Mouse (Mus musculus): ENCODE measurements around the gene Ube2j1. TPM values are rescaled to one million over a fixed set of nuclear protein-coding genes. Genes with fewer than 3 reads are reported as not detected.

Ube2j1 gene
- polyA plus RNA-seq, 1 experiment from 2014 or later = 38.7 TPM

DNA sequence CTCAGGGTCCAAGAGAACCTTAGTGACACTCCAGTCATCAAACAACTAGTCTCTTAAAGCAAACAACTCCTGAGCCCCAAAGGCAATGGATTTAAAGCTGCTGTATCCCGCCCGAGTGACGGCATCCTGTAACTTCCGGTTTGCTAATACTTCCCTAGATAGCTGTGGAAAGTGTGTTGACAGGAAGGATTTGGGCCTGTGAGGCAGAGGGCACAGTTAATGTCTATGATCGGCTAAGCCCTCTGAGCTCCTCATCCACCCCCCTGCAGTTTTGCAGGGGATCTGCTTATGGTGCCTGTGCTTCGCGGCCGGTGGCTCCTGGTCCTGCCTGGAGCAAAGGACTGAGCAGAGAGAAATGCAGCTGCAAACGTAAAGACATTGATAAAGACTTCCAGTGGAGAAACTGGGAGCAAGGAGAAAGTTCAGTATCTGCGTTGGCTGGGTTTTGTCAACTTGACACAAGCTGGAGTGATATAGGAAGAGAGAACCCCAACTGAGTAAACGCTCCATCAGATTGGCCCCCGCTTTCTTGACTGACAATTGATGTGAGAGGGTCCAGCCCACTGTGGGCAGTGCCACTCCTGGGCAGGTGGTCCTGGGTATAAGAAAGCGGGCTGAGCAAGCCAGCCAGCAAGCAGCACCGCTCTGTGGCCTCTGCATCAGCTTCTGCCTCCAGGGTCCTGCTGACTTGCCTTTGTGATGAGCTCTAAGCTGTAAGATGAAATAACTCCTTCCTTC lies 35.2 kb downstream of the Ube2j1 start:
- DNase-seq (ENCODE audit: low spot score) = no peak
- Histone ChIP-seq H3K4me1 (peaks cover 3% of the 10 kb centered on the region; the same call in 1 of the 2 replicates), H3K27ac (no peak overlapping the region), H3K36me3 (no peaks in the 10 kb centered on the region), H3K9me3 (replicated peaks) (no peaks in the 10 kb centered on the region), H3K4me3 (no peak overlapping the region), H3K27me3 (ENCODE audit: low read depth, poor library complexity, severe bottlenecking) (no peaks in the 10 kb centered on the region)
- 67% methylated on average over 14 of the region's 14 CpGs for WGBS

GRCm38 (mm10) chr4:33067331-33067730 lies 36.1 kb downstream of the Ube2j1 start:
- H3K27me3 ChIP-seq (ENCODE audit: low read depth, poor library complexity, severe bottlenecking) = no peaks in the 10 kb centered on the region
- H3K4me1 ChIP-seq = peaks cover 3% of the 10 kb centered on the region; the same call in 1 of the 2 replicates
- no peaks in the 10 kb centered on the region for H3K9me3 ChIP-seq (replicated peaks)
- no peak overlapping the region for H3K4me3 ChIP-seq
- DNase-seq (ENCODE audit: low spot score) = no peak
- H3K36me3 ChIP-seq = no peaks in the 10 kb centered on the region
- WGBS = 93% methylated on average over 3 of the region's 3 CpGs
- H3K27ac ChIP-seq = no peak overlapping the region

DNA sequence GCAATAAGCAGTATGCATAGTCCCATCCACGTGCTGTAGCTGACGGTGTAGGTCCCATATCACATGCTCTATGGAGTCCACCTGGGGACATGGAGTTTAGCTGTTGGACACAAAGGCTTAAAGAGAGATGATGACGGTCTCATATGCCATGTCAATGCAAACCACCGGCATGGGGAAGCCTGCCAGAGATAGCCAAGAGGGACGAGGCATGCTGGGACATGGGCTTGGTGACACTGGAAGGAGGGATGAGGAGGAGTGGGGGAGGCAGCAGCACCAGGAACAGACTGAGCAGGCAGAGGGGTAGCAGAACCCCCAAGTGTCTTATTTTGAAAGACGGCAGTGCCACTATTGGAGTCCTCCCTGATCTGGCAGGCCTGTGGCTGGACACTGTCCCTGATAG lies 36.6 kb downstream of the Ube2j1 start:
- no peak for DNase-seq (ENCODE audit: low spot score)
- Histone ChIP-seq H3K9me3 (replicated peaks) (no peaks in the 10 kb centered on the region), H3K27ac (no peak overlapping the region), H3K27me3 (ENCODE audit: low read depth, poor library complexity, severe bottlenecking) (no peaks in the 10 kb centered on the region), H3K4me1 (peaks cover 6% of the 10 kb centered on the region), H3K36me3 (no peaks in the 10 kb centered on the region), H3K4me3 (no peak overlapping the region)
- WGBS = 93% methylated on average over 6 of the region's 6 CpGs

GRCm38 (mm10) chr4:33068894-33069293 lies 37.7 kb downstream of the Ube2j1 start:
- H3K9me3 ChIP-seq (replicated peaks) = no peaks in the 10 kb centered on the region
- 78% methylated on average over 6 of the region's 6 CpGs for WGBS
- H3K4me1 ChIP-seq = peaks cover 8% of the 10 kb centered on the region
- H3K27me3 ChIP-seq (ENCODE audit: low read depth, poor library complexity, severe bottlenecking) = no peaks in the 10 kb centered on the region
- H3K27ac ChIP-seq = no peak overlapping the region
- no peaks in the 10 kb centered on the region for H3K36me3 ChIP-seq
- no peak for DNase-seq (ENCODE audit: low spot score)
- H3K4me3 ChIP-seq = no peak overlapping the region

DNA sequence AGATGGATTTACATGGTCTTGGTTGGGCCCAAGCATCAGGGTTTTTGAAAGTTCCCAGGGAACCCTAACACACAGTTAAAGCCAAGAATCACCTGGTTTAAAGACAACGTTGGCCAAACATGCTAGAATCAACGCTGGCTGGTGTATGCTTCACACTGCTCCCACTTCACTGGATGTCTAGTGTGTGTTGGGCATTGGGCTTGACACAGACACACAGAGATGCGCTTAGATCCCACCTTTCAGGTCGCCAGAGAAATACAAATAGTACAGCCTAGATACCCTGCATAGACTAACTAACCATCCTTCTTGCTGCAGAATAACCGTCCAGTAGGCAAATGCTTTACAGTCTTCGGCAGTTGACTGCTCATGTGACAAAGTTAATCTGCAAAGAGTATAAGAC lies 39.1 kb downstream of the Ube2j1 start:
- H3K4me1 ChIP-seq = peaks cover 8% of the 10 kb centered on the region
- no peaks in the 10 kb centered on the region for H3K36me3 ChIP-seq
- H3K27me3 ChIP-seq (ENCODE audit: low read depth, poor library complexity, severe bottlenecking) = no peaks in the 10 kb centered on the region
- H3K9me3 ChIP-seq (replicated peaks) = no peaks in the 10 kb centered on the region
- no peak overlapping the region for H3K4me3 ChIP-seq
- WGBS = 92% methylated on average over 6 of the region's 6 CpGs
- H3K27ac ChIP-seq = no peak overlapping the region
- no peak for DNase-seq (ENCODE audit: low spot score)

GRCm38 (mm10) chr4:33071337-33071736 lies 40.1 kb downstream of the Ube2j1 start:
- no peak overlapping the region for H3K4me3 ChIP-seq
- WGBS = 85% methylated on average over 6 of the region's 6 CpGs
- peaks cover 7% of the 10 kb centered on the region; the same call in 1 of the 2 replicates for H3K4me1 ChIP-seq
- DNase-seq (ENCODE audit: low spot score) = no peak
- no peaks in the 10 kb centered on the region for H3K27me3 ChIP-seq (ENCODE audit: low read depth, poor library complexity, severe bottlenecking)
- H3K36me3 ChIP-seq = no peaks in the 10 kb centered on the region
- no peak overlapping the region for H3K27ac ChIP-seq
- H3K9me3 ChIP-seq (replicated peaks) = no peaks in the 10 kb centered on the region

DNA sequence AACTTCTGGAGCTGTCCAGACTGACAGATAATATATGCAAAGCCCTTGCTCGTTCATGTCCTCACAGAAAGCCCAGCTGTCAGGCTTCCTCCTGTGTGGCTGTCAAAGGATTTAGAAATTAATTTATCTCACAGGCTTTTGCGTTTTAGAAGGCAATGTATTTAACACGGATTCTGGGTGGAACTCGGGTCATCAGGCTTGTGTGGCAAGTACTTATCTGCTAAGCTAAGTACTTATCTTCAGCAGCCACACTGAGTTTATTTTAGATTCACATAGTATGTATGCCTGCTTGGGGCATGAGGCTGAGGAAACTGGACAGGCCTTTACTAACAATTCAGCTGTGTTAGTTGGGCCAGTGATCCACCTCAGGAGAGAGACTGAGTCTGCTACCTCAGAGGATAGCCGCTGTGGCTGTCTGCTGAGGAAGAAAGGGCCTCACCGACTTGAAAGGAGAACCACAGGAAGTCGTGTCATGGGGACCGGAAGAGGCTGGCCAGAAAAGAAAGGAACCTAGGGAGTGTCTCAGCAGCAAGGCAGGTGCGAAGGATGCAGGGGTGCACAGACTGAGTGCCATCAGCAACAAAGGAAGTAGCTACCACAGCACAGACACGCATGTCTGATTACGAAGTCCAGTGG lies 41.4 kb downstream of the Ube2j1 start:
- H3K27ac ChIP-seq = no peak overlapping the region
- no peak for DNase-seq (ENCODE audit: low spot score)
- peaks cover 10% of the 10 kb centered on the region for H3K4me1 ChIP-seq
- 72% methylated on average over 11 of the region's 11 CpGs for WGBS
- H3K9me3 ChIP-seq (replicated peaks) = no peaks in the 10 kb centered on the region
- H3K36me3 ChIP-seq = no peaks in the 10 kb centered on the region
- no peak overlapping the region for H3K4me3 ChIP-seq
- no peaks in the 10 kb centered on the region for H3K27me3 ChIP-seq (ENCODE audit: low read depth, poor library complexity, severe bottlenecking)

- no peaks in the 10 kb centered on the region for H3K36me3 ChIP-seq
- H3K27me3 ChIP-seq (ENCODE audit: low read depth, poor library complexity, severe bottlenecking) = no peaks in the 10 kb centered on the region
- H3K4me3 ChIP-seq = no peak overlapping the region
- no peak overlapping the region for H3K27ac ChIP-seq
- DNase-seq (ENCODE audit: low spot score) = no peak
- peaks cover 13% of the 10 kb centered on the region for H3K4me1 ChIP-seq
- H3K9me3 ChIP-seq (replicated peaks) = no peaks in the 10 kb centered on the region
- 84% methylated on average over 4 of the region's 4 CpGs for WGBS
Measured at GRCm38 (mm10) chr4:33074406-33074805, 43.2 kb downstream of the Ube2j1 start.

GRCm38 (mm10) chr4:33074851-33075250 lies 43.6 kb downstream of the Ube2j1 start:
- WGBS = 81% methylated on average over 5 of the region's 5 CpGs
- Histone ChIP-seq H3K36me3 (no peaks in the 10 kb centered on the region), H3K4me1 (peaks cover 13% of the 10 kb centered on the region), H3K9me3 (replicated peaks) (no peaks in the 10 kb centered on the region), H3K27me3 (ENCODE audit: low read depth, poor library complexity, severe bottlenecking) (no peaks in the 10 kb centered on the region), H3K27ac (no peak overlapping the region), H3K4me3 (no peak overlapping the region)
- DNase-seq (ENCODE audit: low spot score) = no peak

GRCm38 (mm10) chr4:33075776-33076524 lies 44.7 kb downstream of the Ube2j1 start:
- WGBS = 83% methylated on average over 5 of the region's 5 CpGs
- no peak for DNase-seq (ENCODE audit: low spot score)
- no peak overlapping the region for H3K4me3 ChIP-seq
- H3K36me3 ChIP-seq = no peaks in the 10 kb centered on the region
- H3K27ac ChIP-seq = no peak overlapping the region
- peaks cover 13% of the 10 kb centered on the region for H3K4me1 ChIP-seq
- H3K27me3 ChIP-seq (ENCODE audit: low read depth, poor library complexity, severe bottlenecking) = no peaks in the 10 kb centered on the region
- H3K9me3 ChIP-seq (replicated peaks) = no peaks in the 10 kb centered on the region

GRCm38 (mm10) chr4:33077161-33077560 lies 45.9 kb downstream of the Ube2j1 start:
- H3K27ac ChIP-seq = no peak overlapping the region
- no peaks in the 10 kb centered on the region for H3K36me3 ChIP-seq
- no peaks in the 10 kb centered on the region for H3K9me3 ChIP-seq (replicated peaks)
- no peak for DNase-seq (ENCODE audit: low spot score)
- no peak overlapping the region for H3K4me3 ChIP-seq
- 78% methylated on average over 11 of the region's 11 CpGs for WGBS
- H3K27me3 ChIP-seq (ENCODE audit: low read depth, poor library complexity, severe bottlenecking) = no peaks in the 10 kb centered on the region
- peaks cover 13% of the 10 kb centered on the region for H3K4me1 ChIP-seq

DNA sequence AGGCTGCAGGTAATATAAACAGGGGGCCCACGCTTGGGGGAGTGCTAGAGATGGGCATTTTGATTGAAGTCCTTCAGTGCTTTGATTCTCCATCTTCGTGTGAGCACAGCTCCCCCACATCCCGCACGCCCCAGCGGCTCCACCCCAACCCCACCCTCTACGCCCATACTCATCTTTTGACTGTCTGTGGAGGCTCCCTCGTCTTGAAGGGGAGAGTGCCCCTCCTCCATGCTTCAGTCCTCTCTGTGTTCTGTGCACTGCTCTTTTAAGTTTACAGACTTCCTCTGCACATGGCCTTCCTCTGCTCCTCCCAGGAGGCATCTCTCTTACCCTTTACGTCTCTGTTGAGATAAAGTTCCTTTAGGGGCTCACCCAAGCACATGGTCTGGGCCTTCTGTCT lies 46.5 kb downstream of the Ube2j1 start:
- 51% methylated on average over 8 of the region's 8 CpGs for WGBS
- H3K9me3 ChIP-seq (replicated peaks) = no peaks in the 10 kb centered on the region
- H3K4me3 ChIP-seq = no peak overlapping the region
- no peaks in the 10 kb centered on the region for H3K36me3 ChIP-seq
- H3K27me3 ChIP-seq (ENCODE audit: low read depth, poor library complexity, severe bottlenecking) = no peaks in the 10 kb centered on the region
- no peak overlapping the region for H3K27ac ChIP-seq
- H3K4me1 ChIP-seq = peaks cover 11% of the 10 kb centered on the region
- no peak for DNase-seq (ENCODE audit: low spot score)

- Histone ChIP-seq H3K4me1 (peaks cover 8% of the 10 kb centered on the region), H3K36me3 (no peaks in the 10 kb centered on the region), H3K9me3 (replicated peaks) (no peaks in the 10 kb centered on the region), H3K27ac (no peak overlapping the region), H3K4me3 (no peak overlapping the region), H3K27me3 (ENCODE audit: low read depth, poor library complexity, severe bottlenecking) (no peaks in the 10 kb centered on the region)
- WGBS = 89% methylated on average over 3 of the region's 3 CpGs
- DNase-seq (ENCODE audit: low spot score) = no peak
Measured at GRCm38 (mm10) chr4:33078492-33078891, 47.3 kb downstream of the Ube2j1 start.
